Mouse (Mus musculus): ENCODE measurements at regions not wholly inside any gene's neighbourhood (a gene's known extent, or its start where the extent isn't known, plus 50 kb on each side); places are given as distances from the start of the nearest gene placed in this dataset.

GRCm38 (mm10) chr14:100664180-100664579 lies 379.7 kb upstream of the Klf12 start:
- Histone ChIP-seq H3K4me1 (ENCODE audit: control insufficient read depth, insufficient read depth, low read length) (no peaks in the 10 kb centered on the region), H3K27ac (ENCODE audit: control insufficient read depth, insufficient read depth, low read depth, low read length) (no peak overlapping the region), H3K27me3 (ENCODE audit: control insufficient read depth, insufficient read depth, low read length) (no peaks in the 10 kb centered on the region), H3K4me3 (ENCODE audit: control insufficient read depth, low read depth, low read length) (no peak overlapping the region), H3K36me3 (ENCODE audit: control insufficient read depth, insufficient read depth, low read length) (no peaks in the 10 kb centered on the region)
- no peak for TF ChIP-seq CTCF (IDR thresholded peaks at IDR 0.05; ENCODE audit: control insufficient read depth, insufficient read depth, insufficient replicate concordance, low read depth, low read length)
- TF ChIP-seq POLR2A (IDR thresholded peaks at IDR 0.05; ENCODE audit: control insufficient read depth, low read depth, low read length), result no peak

DNA sequence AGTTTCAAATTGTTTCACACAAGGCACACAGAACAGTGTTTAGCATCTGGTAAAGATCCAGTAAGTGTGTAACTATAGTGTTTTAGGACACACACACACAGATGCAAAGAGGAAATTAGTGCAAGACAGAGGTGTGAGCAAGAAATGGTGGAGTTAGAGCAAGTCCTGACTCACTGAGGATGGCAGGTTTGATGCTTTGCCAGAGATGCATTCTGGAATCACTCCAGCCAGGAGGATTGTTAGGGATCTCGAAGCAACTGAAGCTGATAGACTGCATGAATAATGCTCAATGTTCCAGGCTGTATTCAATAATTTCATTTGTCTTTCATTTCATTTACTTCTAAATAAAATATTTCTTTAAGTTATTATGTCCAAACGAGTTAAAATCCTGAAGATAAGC lies 357.6 kb upstream of the Klf12 start:
- Histone ChIP-seq H3K4me3 (ENCODE audit: control insufficient read depth, low read depth, low read length) (no peak overlapping the region), H3K27me3 (ENCODE audit: control insufficient read depth, insufficient read depth, low read length) (no peaks in the 10 kb centered on the region), H3K4me1 (ENCODE audit: control insufficient read depth, insufficient read depth, low read length) (no peaks in the 10 kb centered on the region), H3K27ac (ENCODE audit: control insufficient read depth, insufficient read depth, low read depth, low read length) (no peak overlapping the region), H3K36me3 (ENCODE audit: control insufficient read depth, insufficient read depth, low read length) (no peaks in the 10 kb centered on the region)
- TF ChIP-seq CTCF (IDR thresholded peaks at IDR 0.05; ENCODE audit: control insufficient read depth, insufficient read depth, insufficient replicate concordance, low read depth, low read length), result no peak
- TF ChIP-seq POLR2A (IDR thresholded peaks at IDR 0.05; ENCODE audit: control insufficient read depth, low read depth, low read length), result no peak

DNA sequence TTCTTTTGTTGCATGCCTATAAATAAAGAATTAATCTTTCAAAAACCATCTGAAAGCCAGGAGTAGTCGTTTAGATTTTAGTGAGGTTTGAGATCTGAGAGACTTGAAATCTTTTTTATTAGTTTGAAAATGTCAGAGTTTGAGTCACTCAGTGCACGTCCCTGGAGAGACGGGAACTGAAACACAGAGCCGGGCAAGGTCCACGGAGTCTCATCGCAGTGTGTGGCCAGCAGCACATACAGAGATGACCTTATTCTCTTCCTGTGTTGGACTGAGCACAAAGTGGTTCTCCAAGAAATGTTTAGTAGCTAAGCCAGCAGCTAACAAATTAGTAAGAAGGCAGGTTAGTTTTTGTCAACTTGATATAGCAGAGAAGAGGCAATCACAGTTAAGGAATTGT lies 350.0 kb upstream of the Klf12 start:
- H3K4me3 ChIP-seq (ENCODE audit: control insufficient read depth, low read depth, low read length), result no peak overlapping the region
- no peaks in the 10 kb centered on the region for H3K27me3 ChIP-seq (ENCODE audit: control insufficient read depth, insufficient read depth, low read length)
- no peaks in the 10 kb centered on the region for H3K4me1 ChIP-seq (ENCODE audit: control insufficient read depth, insufficient read depth, low read length)
- no peak overlapping the region for H3K27ac ChIP-seq (ENCODE audit: control insufficient read depth, insufficient read depth, low read depth, low read length)
- no peak for TF ChIP-seq POLR2A (IDR thresholded peaks at IDR 0.05; ENCODE audit: control insufficient read depth, low read depth, low read length)
- TF ChIP-seq CTCF (IDR thresholded peaks at IDR 0.05; ENCODE audit: control insufficient read depth, insufficient read depth, insufficient replicate concordance, low read depth, low read length), result no peak
- H3K36me3 ChIP-seq (ENCODE audit: control insufficient read depth, insufficient read depth, low read length), result no peaks in the 10 kb centered on the region

DNA sequence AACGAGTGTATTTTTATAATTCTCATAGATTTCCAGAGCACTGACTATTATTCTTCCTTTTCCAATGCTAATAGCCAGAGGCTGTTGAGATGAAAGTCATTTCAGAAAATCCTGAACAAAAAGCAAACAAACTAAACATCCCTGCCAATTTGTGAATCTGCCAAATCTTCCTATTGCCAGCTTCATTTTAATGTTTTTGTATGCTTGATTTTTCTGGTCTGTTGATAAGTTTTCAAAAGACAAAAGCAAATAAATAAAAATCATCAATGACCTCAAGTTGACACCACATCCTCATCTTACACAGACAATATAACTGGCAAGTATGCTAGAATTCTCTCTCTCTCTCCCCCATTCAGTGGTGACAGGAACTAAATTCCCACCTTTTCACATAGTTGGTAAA lies 347.2 kb upstream of the Klf12 start:
- H3K4me1 ChIP-seq (ENCODE audit: control insufficient read depth, insufficient read depth, low read length), result no peaks in the 10 kb centered on the region
- no peak overlapping the region for H3K4me3 ChIP-seq (ENCODE audit: control insufficient read depth, low read depth, low read length)
- no peaks in the 10 kb centered on the region for H3K27me3 ChIP-seq (ENCODE audit: control insufficient read depth, insufficient read depth, low read length)
- no peak for TF ChIP-seq POLR2A (IDR thresholded peaks at IDR 0.05; ENCODE audit: control insufficient read depth, low read depth, low read length)
- no peak for TF ChIP-seq CTCF (IDR thresholded peaks at IDR 0.05; ENCODE audit: control insufficient read depth, insufficient read depth, insufficient replicate concordance, low read depth, low read length)
- no peaks in the 10 kb centered on the region for H3K36me3 ChIP-seq (ENCODE audit: control insufficient read depth, insufficient read depth, low read length)
- H3K27ac ChIP-seq (ENCODE audit: control insufficient read depth, insufficient read depth, low read depth, low read length), result no peak overlapping the region

- Histone ChIP-seq H3K27ac (ENCODE audit: control insufficient read depth, insufficient read depth, low read depth, low read length) (no peak overlapping the region), H3K4me1 (ENCODE audit: control insufficient read depth, insufficient read depth, low read length) (no peaks in the 10 kb centered on the region), H3K27me3 (ENCODE audit: control insufficient read depth, insufficient read depth, low read length) (no peaks in the 10 kb centered on the region), H3K36me3 (ENCODE audit: control insufficient read depth, insufficient read depth, low read length) (no peaks in the 10 kb centered on the region), H3K4me3 (ENCODE audit: control insufficient read depth, low read depth, low read length) (no peak overlapping the region)
- TF ChIP-seq CTCF (IDR thresholded peaks at IDR 0.05; ENCODE audit: control insufficient read depth, insufficient read depth, insufficient replicate concordance, low read depth, low read length), result no peak
Measured at GRCm38 (mm10) chr14:100630197-100630596, 345.7 kb upstream of the Klf12 start.

DNA sequence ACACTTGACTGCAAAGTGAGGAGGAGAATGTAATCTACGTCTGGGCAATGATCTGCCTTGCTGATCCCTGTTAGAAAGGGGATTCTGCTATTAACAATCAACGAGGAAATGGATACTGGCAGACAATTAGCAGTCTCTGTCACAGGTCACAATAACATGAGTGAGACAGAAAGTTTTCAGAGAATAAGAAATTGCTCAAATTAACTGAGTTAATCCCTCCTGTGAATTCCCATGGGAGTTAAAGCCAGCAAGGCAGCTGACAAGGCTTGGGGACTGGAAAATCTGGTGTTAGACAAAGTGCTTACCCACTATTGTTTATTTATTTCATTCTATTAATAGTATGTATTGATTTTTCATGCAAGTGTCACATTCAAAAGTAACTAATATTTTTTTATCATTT lies 343.0 kb upstream of the Klf12 start:
- no peaks in the 10 kb centered on the region for H3K36me3 ChIP-seq (ENCODE audit: control insufficient read depth, insufficient read depth, low read length)
- TF ChIP-seq POLR2A (IDR thresholded peaks at IDR 0.05; ENCODE audit: control insufficient read depth, low read depth, low read length) (no peak), CTCF (IDR thresholded peaks at IDR 0.05; ENCODE audit: control insufficient read depth, insufficient read depth, insufficient replicate concordance, low read depth, low read length) (no peak)

GRCm38 (mm10) chr14:100619656-100620030 lies 335.2 kb upstream of the Klf12 start:
- H3K4me1 ChIP-seq (ENCODE audit: control insufficient read depth, insufficient read depth, low read length), result no peaks in the 10 kb centered on the region
- no peak overlapping the region for H3K4me3 ChIP-seq (ENCODE audit: control insufficient read depth, low read depth, low read length)
- no peak for TF ChIP-seq POLR2A (IDR thresholded peaks at IDR 0.05; ENCODE audit: control insufficient read depth, low read depth, low read length)
- TF ChIP-seq CTCF (IDR thresholded peaks at IDR 0.05; ENCODE audit: control insufficient read depth, insufficient read depth, insufficient replicate concordance, low read depth, low read length), result no peak
- no peaks in the 10 kb centered on the region for H3K27me3 ChIP-seq (ENCODE audit: control insufficient read depth, insufficient read depth, low read length)
- no peak overlapping the region for H3K27ac ChIP-seq (ENCODE audit: control insufficient read depth, insufficient read depth, low read depth, low read length)
- no peaks in the 10 kb centered on the region for H3K36me3 ChIP-seq (ENCODE audit: control insufficient read depth, insufficient read depth, low read length)

More for the DNA sequence above, 343.0 kb upstream of the Klf12 start:
- Histone ChIP-seq H3K27me3 (ENCODE audit: control insufficient read depth, insufficient read depth, low read length) (no peaks in the 10 kb centered on the region), H3K4me1 (ENCODE audit: control insufficient read depth, insufficient read depth, low read length) (no peaks in the 10 kb centered on the region), H3K27ac (ENCODE audit: control insufficient read depth, insufficient read depth, low read depth, low read length) (no peak overlapping the region), H3K4me3 (ENCODE audit: control insufficient read depth, low read depth, low read length) (no peak overlapping the region)

Measured in testis, adult 2 months (tissue).